Mouse (Mus musculus) liver, embryonic 14.5 days (tissue): ENCODE results near the gene Wnt11. TPM values are rescaled to one million over a fixed set of nuclear protein-coding genes. Genes with fewer than 3 reads are reported as not detected.

Experiments
- ATAC-seq: fragments of 200-750 bp; cut with Nextera tagmentation; 2 replicates; pipeline ENCODE4 v1.8.0; 2017; ENCODE audit warnings: moderate number of reproducible peaks, mild to moderate bottlenecking, moderate library complexity; ENCODE audit not compliant: insufficient read depth
- DNase-seq, 3 experiments: peaks; one replicate each; pipeline ENCODE4 v3.0.0-alpha.2; 2012 to 2013; ENCODE audit warnings: low read depth in 3 of 3, low spot score in 3 of 3
- H3K27ac ChIP-seq: fragments of 300-500 bp; sonication (generic); 2 replicates; pipeline ENCODE4 v1.5.1; 2014; ENCODE audit warnings: moderate library complexity, mild to moderate bottlenecking, control low read depth, inconsistent platforms
- H3K27me3 ChIP-seq: fragments of 300-500 bp; sonication (generic); 2 replicates; pipeline ENCODE4 v1.6.1; 2014; ENCODE audit warnings: mild to moderate bottlenecking, low read length, moderate library complexity; ENCODE audit not compliant: control insufficient read depth, insufficient read depth
- H3K36me3 ChIP-seq: fragments of 300-500 bp; sonication (generic); replicated peaks from 2 replicates; pipeline ENCODE4 v1.6.1; 2014; ENCODE audit warnings: low read depth; ENCODE audit not compliant: control insufficient read depth, insufficient read depth
- H3K4me1 ChIP-seq, 2 experiments: fragments of 200-500 bp in 1 of 2; fragments of 300-500 bp in 1 of 2; sonication (generic) in 1 of 2; replicated peaks; 2 replicates each; pipeline ENCODE4 v1.6.1; 2012 to 2014; ENCODE audit warnings: antibody characterized with exemption in 1 of 2, inconsistent platforms in 1 of 2, low read length in 1 of 2; ENCODE audit not compliant: control insufficient read depth in 2 of 2, insufficient read depth in 2 of 2
- H3K4me2 ChIP-seq: fragments of 300-500 bp; sonication (generic); 2 replicates; pipeline ENCODE4 v1.6.1; 2014; ENCODE audit warnings: low read depth, mild to moderate bottlenecking, control low read depth, moderate library complexity
- H3K4me3 ChIP-seq, 2 experiments: fragments of 200-500 bp in 1 of 2; fragments of 300-500 bp in 1 of 2; sonication (generic) in 1 of 2; 2 replicates each; pipeline ENCODE4 v1.5.1; 2012 to 2014; ENCODE audit warnings: low read depth in 2 of 2, low read length in 2 of 2, mild to moderate bottlenecking in 2 of 2, control low read depth in 1 of 2, inconsistent platforms in 1 of 2, moderate library complexity in 1 of 2; ENCODE audit not compliant: insufficient read depth in 1 of 2
- H3K9ac ChIP-seq: fragments of 300-500 bp; sonication (generic); replicated peaks from 2 replicates; pipeline ENCODE4 v1.6.1; 2014; ENCODE audit warnings: mild to moderate bottlenecking, control low read depth, moderate library complexity
- H3K9me3 ChIP-seq: fragments of 300-500 bp; sonication (generic); 2 replicates; pipeline ENCODE4 v1.6.1; 2016; ENCODE audit warnings: low read length, mixed read lengths; ENCODE audit not compliant: control insufficient read depth
- CTCF ChIP-seq: IDR thresholded peaks from 2 replicates; pipeline ENCODE4 v1.5.1; 2016; ENCODE audit warnings: antibody characterized with exemption, low read depth, control low read depth
- EP300 ChIP-seq: IDR thresholded peaks from 2 replicates; pipeline ENCODE4 v1.6.1; 2016; ENCODE audit warnings: antibody characterized with exemption, low read depth
- WGBS: fragments of 180-500 bp; shearing (Covaris S2); extraction: QIAGEN DNeasy Blood & Tissue Kit; methylation state at CpG from one replicate; pipeline ENCODE4 v1.1.7; 2014; ENCODE audit not compliant: insufficient replicate concordance; 5-methylcytosine and 5-hydroxymethylcytosine counted together
- polyA plus RNA-seq, 2 experiments: library from polyadenylated mRNA; depleted of rRNA in 1 of 2; stranded (reverse) in 1 of 2; unstranded in 1 of 2; fragments of >200 nt; fragmentation: Nextera tagmentation in 1 of 2; extraction: Ambion mirVana in 1 of 2; gene quantifications; 2 replicates each; pipeline versions ENCODE4 v1.2.1 to v1.2.3; 2012 to 2014

Wnt11 gene
- polyA plus RNA-seq, 2 experiments, result 0.46 to 0.95 TPM

DNA sequence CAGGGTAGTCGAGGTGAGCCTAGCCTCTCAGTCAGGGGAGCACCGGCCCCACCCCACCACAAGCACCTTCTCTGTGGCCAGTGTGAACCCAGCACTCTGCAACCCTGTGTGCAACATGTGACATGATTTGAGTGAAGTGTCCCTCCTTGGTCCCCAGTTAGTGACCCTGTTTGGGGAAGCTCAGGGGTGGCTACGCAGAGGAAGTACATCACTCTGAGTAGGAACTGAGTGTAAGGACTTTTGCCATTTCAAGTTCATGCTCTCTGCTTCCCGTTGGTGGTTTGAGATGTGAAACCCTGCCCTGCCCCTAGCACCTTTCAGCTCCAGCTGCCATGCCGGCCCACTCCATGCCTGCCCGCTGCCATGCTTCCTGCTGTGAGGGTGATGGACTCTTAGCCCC is 25.5 kb upstream of the Wnt11 start:
- DNase-seq (no peak), ATAC-seq (no peak)
- Histone ChIP-seq H3K27ac (no peak overlapping the region), H3K27me3 (no peaks in the 10 kb centered on the region), H3K4me1 (peaks cover 0 to 2% of the 10 kb centered on the region in 2 experiments; a peak in 2 of 4 replicates), H3K9ac (no peak overlapping the region), H3K4me2 (no peak overlapping the region), H3K9me3 (no peaks in the 10 kb centered on the region), H3K36me3 (no peaks in the 10 kb centered on the region), H3K4me3 (no peak overlapping the region)
- 38% methylated on average over 6 of the region's 6 CpGs for WGBS
- TF ChIP-seq CTCF (no peak), EP300 (no peak)

DNA sequence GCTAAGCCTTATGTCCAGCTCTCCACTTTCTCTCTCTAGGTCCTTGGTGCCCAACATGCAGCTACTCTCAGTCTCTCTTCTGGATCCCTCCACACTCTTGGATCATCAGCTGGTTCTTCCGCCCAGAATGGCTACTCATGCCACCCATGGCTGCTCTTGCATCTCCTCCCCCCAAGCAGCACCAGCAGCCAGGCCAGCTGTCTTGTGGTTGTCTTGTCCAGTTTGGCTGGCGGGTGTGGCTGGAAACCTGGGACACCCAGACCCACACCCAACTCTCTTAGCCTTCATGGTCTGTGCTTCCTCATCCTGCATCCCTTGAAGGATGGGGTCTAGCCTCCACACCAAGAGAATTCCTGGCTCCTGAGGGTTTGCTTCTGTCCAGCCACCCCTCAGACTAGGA is 24.3 kb upstream of the Wnt11 start:
- 56% methylated on average over 2 of the region's 2 CpGs for WGBS
- peaks cover 0 to 5% of the 10 kb centered on the region in 2 experiments; a peak in 1 of 4 replicates for H3K4me1 ChIP-seq
- no peak overlapping the region for H3K4me3 ChIP-seq
- H3K4me2 ChIP-seq, result no peak overlapping the region
- DNase-seq (no peak), ATAC-seq (no peak)
- H3K9me3 ChIP-seq, result no peaks in the 10 kb centered on the region
- H3K27ac ChIP-seq, result no peak overlapping the region
- TF ChIP-seq EP300 (no peak), CTCF (no peak)
- no peaks in the 10 kb centered on the region for H3K36me3 ChIP-seq
- H3K9ac ChIP-seq, result no peak overlapping the region
- no peaks in the 10 kb centered on the region for H3K27me3 ChIP-seq

DNA sequence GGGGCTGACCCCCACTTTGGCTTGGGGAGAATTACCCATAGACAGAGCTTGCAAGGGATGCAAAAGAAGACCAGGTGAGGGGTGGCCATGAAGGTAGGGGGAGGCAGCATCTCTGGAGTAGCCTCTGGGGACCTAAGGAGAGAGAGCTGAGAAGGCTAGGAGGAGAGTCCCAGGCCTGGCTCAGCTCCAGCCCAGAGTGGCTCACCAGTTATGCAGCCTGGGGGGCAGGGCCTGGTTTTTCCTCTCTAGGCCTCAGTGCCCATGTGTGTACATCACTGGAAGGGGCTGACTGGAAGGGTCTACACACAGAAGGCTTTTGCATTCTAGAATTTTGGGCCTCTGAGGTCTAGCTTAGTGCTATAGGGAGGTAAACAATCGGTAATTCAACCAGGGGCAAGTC is 14.4 kb upstream of the Wnt11 start:
- no peaks in the 10 kb centered on the region for H3K36me3 ChIP-seq
- H3K4me1 ChIP-seq, result peaks cover 0 to 3% of the 10 kb centered on the region in 2 experiments; a peak in 2 of 4 replicates
- TF ChIP-seq CTCF (no peak), EP300 (no peak)
- H3K27me3 ChIP-seq, result no peaks in the 10 kb centered on the region; the same call in 1 of the 2 replicates
- H3K4me3 ChIP-seq, result no peak overlapping the region
- ATAC-seq (no peak), DNase-seq (no peak)
- 81% methylated on average over 1 of the region's 1 CpGs for WGBS
- H3K27ac ChIP-seq, result no peak overlapping the region
- no peaks in the 10 kb centered on the region for H3K9me3 ChIP-seq
- H3K9ac ChIP-seq, result no peak overlapping the region
- H3K4me2 ChIP-seq, result no peak overlapping the region

DNA sequence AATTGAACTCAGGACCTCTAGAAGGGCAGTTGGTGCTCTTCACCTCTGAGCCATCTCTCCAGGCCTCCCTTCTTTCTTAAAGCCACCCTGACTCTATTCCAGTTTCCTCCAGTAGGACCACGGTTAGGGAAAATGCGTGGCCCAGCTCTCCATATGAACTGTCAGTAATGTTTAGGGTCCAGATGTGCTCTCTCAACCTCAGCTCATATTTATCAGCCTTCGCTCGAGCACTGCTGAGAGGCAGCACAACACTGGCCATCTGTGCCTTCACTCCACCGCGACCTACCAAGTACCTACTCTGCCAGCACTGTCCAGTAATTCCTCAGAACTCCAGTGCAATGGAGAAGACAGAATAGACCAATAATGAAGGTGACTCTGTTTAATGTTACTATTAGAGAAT is 12.0 kb upstream of the Wnt11 start:
- Histone ChIP-seq H3K4me3 (no peak overlapping the region), H3K27me3 (no peaks in the 10 kb centered on the region), H3K9me3 (no peaks in the 10 kb centered on the region), H3K9ac (no peak overlapping the region), H3K27ac (no peak overlapping the region), H3K4me2 (no peak overlapping the region), H3K36me3 (no peaks in the 10 kb centered on the region), H3K4me1 (no peaks in the 10 kb centered on the region)
- WGBS, result 63% methylated on average over 6 of the region's 6 CpGs
- DNase-seq (no peak), ATAC-seq (no peak)
- no peak for TF ChIP-seq EP300

DNA sequence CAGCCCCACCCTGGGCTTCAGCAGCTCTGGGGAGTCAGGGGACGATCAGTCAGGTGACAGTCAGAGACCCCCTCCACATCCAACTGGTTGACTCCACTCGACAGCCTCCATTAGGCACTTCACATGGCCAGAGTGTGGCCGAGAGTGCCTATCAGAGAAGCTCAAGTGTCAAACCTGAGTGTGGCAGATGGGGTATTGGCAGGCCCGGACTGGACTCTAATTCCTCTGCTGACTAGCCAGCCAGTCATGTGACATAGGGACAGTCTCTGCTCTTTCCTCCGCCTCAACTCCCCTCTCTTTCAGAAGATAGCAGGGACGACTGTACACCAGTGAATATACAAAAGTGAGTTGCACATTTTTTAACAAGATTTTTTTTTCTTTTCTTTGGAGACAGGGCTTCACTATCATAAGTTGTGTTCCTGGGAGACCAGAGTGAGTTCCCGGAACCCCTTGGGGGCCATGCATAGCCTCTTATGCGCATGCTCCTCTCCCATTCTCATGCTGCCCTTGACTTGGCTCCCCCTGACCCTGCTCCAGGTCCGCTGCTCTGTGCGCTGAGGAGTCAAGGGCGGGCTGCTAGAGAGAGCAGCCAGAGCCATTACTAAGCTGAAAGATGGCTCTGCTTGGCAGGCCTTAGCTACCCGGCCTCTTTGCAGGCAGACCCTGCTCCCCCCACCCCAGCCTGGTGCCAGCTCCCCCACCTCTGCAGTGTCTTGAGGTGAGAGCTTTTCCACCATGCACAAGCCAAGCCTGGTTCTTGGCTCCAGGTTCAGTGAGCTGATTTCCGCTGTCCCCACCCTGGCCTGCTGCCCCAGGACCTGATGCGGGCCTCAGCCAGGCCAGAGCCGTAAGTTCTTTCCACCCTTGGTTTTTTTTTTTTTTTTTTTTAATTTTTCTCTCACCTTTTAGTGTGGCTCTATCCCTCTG is 10.8 kb upstream of the Wnt11 start:
- no peak overlapping the region for H3K9ac ChIP-seq
- no peaks in the 10 kb centered on the region for H3K36me3 ChIP-seq
- no peaks in the 10 kb centered on the region for H3K4me1 ChIP-seq
- 68% methylated on average over 15 of the region's 15 CpGs for WGBS
- H3K27ac ChIP-seq, result no peak overlapping the region
- ATAC-seq (no peak), DNase-seq (no peak)
- no peaks in the 10 kb centered on the region for H3K9me3 ChIP-seq
- no peak overlapping the region for H3K4me3 ChIP-seq
- TF ChIP-seq EP300, result no peak
- H3K27me3 ChIP-seq, result no peaks in the 10 kb centered on the region
- no peak overlapping the region for H3K4me2 ChIP-seq
